Mouse (Mus musculus): Measurements from ENCODE around the gene Spata31d1d.
"Not testable (repeated sequence)": the region's sequence is repeated elsewhere in the genome, so short reads cannot be mapped to it uniquely, and the experiment has no call there.

Gene Spata31d1d

DNA sequence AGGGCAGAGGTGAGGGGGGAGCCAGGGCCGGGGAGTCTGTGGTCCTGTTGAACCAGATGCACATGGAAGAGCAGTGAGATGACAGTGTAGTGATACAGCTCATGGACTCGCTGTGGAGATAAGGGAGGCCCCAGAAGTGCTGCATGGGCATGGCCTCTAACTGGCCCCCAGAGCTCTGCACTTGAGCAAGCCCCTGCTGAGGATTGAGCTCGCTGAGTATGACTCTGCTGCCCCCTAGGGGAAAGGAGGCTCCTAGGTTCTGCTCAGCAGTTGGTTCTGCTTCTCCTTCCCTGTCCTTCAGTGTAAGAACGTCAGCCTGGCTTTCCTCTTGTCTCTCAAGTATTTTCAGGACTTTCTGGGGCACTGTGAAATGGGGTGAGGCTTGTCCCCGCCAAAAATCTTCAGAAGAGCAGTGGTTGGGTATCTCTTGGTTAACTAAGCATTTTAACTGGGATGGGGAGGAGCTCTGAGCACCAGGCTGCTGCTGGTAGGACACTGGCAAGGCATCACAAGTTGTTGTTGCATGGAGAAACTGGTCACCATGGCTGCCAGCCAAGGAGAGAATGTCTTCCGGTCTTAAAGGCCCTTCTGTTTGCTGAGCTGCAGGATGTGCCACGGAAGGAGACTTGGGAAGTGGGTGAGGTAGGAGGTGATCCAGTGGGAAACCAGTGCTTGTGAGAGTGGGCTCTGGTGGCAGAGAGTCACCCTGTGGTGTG is 3.0 kb downstream of the Spata31d1d start:
- peak; percentile 85 to 88 for DNase-seq

DNA sequence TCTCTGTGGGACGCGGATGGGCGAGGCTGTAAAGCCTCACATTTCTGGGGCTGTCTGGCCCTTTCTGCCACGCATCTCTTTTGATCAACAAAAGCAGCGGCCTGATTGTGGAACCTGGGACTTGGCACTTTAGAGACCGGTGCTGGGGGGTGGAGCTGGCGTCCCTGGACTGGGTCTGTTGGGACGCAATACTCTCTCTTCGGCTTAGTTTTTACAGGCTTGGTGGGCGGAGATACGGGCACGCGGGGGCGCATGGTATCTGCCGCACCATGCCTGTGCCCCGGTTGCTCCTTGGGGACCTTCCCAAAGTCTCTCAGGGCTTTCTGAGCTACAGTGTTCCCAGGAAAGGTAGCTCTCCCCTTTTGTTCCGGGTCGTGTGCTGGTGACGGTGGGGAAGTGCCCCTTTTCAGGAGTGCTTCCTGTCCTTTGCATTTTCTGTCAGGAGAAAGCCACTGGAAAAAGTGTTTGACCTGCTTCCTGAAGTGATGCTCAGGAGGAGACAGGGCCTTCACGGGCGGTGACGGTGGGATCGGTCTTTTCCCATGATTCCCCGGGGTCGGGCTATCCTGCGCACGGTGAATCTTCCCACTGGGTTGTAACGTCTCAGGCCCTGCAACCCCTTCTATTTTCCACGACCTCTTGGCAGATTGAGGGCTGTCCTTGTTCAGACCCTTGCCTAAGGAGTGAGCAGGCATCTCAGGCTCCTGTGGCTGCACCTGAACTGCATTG is 5.2 kb downstream of the Spata31d1d start:
- no peak for DNase-seq

DNA sequence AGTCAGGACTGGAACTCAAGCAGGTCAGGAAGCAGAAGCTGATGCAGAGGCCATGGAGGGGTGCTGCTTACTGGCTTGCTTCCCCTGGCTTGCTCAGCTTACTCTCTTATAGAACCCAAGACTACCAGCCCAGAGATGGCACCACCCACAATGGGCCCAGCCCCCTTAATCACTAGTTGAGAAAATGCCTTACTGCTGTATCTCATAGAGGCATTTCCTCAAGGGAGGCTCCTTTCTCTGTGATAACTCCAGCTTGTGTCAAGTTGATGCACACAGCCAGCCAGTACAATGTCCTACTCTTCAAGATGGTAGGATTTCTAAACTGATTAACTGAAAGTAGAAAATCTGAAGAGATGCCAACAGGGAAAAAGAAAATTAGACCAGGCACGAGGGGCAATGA is 9.5 kb downstream of the Spata31d1d start:
- DNase-seq = not testable (repeated sequence)

DNA sequence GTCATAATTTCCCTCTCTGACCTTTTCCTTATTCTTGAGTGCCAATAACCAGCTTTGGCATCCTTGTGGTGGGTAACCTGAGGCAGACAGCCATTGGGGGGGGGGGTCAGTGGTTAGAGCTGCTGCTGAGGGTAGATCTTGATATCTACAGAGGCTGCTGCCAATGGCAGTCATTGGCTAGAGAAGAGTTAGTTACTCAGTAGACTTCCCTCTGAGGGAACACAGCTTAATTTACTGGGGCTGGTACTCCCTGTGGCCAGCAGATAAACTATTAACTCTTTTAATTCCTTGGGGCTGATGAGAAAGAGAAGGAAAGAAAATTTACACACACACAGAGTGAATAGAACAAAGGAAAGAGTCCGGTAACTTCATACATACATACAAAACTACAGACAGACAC is 12.1 kb downstream of the Spata31d1d start:
- DNase-seq = no peak

DNA sequence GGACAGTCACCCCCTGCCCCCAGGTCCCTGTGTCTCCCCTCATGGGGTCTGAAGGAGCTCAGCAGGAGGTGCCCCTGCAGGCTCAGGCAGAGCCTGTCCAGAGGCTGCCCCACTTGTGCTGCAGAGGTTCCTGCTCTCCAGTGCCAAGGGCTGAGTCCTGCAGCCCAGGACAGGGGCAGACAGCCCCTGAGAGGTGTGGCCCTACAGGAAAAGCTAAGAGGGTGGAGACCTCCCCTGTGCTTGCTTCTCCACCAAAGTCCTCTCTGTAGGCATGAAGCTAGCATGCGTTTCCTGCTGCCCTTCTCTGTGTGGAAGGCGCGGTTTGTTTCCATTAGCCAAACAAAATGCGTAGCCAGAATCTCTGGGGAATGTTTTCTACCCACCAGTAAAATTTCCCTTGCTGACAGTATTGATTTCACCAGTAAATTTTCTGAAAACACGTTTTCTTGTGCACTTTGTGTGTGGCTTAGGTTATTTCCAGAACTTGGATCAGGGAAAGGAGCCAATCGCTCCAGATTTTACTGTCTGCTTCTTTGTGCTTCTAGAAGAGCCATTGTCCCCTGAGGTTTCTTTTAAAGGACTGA is 12.6 kb downstream of the Spata31d1d start:
- DNase-seq = peak; percentile 37 to 74

DNA sequence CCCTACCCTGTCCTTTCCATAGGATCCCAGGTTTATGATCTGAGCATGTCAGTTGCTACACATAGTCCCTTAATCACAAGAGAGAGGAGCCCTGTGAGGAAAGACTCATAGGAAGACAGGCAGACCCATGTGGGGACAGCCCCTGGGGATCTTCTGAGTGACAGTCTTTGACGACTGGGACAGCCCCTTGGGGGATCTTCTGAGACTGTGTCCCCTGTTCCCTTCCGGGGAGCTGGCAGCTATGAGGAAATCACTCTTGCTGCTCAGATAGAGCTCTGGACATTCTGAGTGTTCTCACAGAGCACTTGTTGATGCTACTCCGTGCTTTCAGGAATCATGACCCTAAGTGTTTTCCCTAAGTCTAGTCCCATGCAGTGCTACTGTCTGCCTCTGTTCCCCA is 17.8 kb downstream of the Spata31d1d start:
- DNase-seq = no peak

DNA sequence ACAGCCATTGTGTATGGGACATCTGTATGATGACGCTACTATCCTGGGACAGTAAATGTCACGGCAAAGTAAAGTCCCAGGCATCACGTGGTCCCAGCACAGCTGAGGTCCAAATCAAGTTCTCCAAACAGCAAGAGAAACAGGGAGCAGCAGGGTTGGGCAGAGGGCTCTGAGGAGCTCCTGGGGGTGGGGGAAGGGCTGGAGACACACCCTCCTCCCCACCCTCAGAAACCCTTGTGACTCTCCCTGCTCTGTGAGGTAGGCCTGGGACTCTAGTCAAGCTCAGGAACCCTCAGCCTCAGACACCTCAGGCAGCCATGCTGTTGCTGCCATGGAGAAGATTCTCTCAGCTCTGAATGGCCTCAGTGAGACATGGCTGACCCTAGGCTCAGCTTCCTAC is 19.6 kb downstream of the Spata31d1d start, which contains the start of gene Spata31d1b:
Spata31d1b (plus strand) TSS at position 301 of the 400 bp plus-strand sequence.
- not testable (repeated sequence) for DNase-seq

DNA sequence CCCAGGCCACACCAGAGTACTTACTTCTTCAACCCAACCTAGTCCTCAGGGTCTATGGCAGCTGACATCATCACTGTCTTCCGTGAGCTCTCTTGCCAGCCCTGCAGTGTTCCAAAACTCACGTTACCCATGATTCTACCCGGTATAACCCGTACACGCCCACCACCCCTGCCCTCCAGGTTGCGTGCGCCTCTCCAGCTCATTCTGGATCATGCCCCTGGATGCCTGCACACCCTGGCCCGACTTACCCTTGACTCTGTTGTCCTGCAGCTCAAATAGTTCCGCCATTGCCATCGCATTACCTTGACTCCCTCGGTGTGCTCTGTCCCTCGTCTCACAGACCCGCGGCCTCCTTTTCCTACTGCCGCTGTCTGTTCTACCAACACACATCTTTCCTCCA is 21.3 kb downstream of the Spata31d1d start, which contains the start of gene Spata31d1a:
Spata31d1a (minus strand) TSS at position 101 of the 400 bp plus-strand sequence.
- no peak for DNase-seq

DNA sequence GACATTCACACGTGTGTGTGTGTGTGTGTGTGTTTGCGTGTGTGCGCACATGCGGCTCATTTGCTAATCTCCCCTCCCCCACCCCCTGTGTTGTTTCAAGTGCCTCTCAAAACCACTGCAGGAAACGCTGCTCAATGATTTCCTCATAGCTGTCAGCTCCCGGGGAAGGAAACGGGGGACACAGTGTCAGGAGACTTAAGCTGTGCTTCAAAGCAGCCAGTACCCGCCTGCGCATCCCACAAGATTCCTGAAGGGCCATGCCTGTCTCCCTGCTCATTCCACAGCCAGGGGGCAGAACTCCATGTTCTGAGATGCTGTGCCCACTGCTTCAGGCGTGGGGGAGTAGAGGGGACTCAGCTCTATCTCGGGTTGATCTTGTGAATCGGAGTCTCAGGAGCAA is 27.0 kb downstream of the Spata31d1d start:
- DNase-seq = peak; percentile 53 to 64

DNA sequence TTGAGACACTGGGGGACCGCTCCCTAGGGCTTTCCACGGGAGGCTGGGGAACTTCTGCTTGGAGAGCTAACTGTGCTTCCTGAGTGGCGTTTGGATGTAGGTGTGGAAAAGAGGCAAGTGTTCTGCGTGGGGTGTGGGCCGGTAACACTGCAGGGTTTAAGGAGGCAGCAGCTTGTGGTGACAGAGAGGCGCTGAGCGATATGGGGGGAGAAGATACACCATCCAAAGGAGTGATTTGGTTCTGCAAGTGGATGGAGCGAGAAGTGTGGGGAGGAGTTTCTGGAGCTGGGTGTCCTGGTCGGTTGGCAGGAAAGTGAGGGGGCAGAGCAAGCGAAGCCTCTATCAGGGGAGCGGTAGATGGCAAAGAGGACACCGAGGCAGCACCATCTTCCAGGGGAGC is 28.0 kb downstream of the Spata31d1d start:
- no peak for DNase-seq

DNA sequence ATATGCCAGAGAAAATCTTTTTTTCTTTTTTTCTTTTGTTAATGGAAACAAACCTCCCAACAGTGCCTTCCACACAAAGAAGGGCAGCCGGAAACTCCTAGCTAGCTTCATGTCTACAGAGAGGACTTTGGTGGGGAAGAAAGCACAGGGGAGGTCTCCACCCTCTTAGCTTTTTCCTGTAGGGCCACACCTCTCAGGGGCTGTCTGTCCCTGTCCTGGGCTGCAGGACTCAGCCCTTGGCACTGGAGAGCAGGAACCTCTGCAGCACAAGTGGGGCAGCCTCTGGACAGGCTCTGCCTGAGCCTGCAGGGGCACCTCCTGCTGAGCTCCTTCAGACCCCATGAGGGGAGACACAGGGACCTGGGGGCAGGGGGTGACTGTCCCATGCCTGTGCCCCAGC is 31.4 kb downstream of the Spata31d1d start:
- not testable (repeated sequence) for DNase-seq

DNA sequence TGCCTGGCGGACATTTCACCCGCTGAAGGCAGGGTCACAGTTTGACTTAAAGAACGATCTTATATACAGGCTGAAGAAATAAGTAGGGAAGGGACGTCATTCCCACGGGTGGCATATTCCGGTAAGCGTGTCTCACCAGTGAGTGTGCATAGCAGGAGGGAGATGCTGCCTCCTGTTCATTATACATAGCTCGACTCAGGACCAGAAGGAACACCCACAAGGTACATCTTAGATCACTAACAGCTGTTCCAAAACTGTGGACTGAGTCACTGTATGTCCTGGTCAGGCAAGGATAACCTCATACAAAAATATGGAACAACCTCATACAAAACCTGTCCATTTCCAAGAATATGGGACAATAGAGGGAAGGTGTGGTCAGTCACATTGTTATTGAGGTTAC is 32.4 kb downstream of the Spata31d1d start:
- no peak for DNase-seq

DNA sequence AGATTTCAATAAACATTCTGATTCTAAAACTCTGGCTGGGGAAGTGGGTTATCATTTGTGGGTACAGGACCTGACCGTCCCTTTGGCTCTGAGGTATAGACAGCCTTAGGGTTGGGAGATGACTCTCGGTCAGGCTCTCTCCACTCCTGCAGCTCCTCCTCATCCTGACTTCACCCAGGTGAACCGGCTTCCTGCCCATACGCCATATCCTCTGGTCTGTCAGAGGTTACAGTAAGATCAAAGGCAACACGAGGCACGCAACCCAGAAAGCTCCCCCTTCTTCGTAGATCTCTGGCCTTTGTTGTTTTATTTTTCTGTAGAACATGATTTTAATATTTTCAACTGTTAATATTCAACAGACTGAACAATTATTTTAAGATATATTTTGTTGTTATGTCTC is 35.8 kb downstream of the Spata31d1d start:
- no peak for DNase-seq

DNA sequence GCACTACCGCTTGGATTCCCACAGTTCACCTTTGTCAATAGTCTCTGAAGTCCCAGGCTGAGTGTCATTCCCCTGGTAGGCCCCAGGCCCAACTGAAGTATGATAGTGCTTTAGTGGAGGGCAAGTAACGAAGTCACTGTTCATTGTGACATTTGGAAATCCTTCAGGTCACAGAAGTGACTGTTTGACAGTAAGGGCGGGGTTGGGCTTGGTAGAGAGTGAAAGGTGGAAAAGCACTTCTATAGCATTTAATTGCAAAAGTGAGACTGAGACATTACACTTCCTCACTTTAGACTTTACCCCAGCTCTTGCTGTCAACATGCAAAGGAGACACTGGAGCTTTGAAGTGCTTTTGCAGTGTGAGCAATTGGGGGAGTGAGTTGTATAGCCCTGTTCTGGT is 37.5 kb downstream of the Spata31d1d start, which contains the start of gene 4921517D22Rik:
4921517D22Rik (minus strand) TSS at position 101 of the 400 bp plus-strand sequence.
- DNase-seq = no peak

DNA sequence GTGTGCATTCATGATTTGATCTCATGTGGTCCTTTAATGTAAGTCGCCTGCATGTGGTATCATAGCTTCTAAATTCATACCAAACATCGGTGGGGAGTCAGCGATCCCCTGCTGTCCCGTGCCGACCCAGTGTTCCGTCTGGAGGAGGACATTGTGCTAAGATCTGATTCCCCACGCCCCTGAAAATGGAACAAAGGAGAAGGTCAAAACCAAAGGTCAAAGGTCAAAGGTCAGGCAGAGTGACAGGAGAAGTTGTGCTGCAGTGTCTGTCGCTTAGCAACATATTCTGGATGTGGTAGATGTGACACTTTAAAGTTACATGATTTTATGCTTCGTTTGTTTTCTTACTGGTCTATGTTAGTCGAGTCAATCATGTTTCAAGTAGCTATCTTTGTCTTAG is 40.1 kb downstream of the Spata31d1d start:
- no peak for DNase-seq

DNA sequence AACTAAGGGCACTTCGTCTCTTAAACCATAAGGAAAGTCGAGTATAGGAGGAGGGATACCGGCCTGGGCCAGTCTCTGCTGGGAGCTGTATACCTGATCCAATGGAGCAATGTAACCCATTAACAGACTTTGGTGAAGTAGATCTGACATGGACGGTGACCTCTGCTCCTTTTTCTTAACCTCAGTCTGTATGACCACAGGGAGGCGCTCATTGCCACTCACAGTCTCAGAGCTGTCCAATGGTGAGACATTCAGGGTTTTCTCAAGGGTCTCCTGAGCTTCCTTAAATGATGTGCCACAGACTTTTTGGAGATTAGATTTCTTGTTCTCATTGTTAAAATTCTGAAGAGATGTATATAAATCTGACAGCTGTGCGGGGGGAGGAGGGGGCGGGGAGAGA is 41.0 kb downstream of the Spata31d1d start:
- no peak for DNase-seq

DNA sequence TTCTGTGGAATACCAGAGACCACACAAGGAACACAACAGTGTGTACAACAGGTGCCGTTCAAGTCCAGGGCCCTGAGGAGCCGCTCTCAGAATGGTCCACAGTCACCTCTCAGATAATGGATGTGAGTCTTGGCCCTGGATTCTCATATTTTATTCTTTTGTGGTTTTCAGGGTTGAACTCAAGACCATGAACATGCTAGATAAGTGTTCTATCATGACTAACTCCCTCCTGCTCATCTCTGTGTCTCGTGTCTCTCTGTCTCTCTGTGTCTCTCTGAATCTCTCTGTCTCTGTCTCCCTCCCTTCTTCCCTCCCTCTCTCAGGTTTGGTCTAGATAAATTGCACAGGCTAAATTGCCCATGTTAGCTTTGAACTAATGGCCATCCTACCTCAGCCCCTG is 41.7 kb downstream of the Spata31d1d start:
- DNase-seq = no peak

DNA sequence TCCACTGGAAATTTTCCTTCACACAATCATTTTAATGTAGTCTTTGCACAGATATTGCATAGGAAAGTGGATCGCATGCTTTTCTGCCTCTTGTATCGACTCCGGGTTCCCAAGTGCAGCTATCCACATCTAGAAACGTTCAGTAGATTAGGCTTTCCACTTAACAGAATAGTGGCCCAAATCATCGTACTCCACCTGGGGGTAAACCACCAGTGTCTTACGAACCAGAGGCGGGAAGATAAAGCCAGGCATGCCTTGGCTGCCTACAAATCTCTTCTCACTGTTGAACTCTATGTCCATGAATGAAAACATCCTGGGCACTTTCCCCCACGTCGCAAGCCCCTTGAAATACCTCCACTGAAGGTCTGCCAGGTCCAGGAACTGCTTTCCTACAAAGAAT is 42.2 kb downstream of the Spata31d1d start:
- no peak for DNase-seq

DNA sequence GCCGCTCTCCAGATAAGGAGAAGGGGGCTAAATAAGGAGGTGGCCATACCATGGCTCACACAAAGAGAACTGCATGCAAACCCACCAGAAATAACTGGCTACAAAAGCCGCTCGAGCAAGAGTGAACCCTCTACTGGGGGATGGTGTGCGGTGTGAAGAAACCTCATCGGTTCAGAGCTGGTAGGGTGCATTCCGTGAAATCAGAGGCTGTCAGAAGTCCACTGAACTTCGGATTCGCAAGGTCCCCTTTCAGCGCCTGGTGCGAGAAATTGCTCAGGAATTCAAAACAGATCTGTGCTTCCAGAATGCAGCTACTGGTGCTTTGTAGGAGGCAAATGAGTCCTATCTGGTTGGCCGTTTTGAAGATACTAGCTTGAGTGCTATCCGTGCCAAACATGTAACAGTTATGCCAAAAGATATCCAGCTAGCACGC is 43.2 kb downstream of the Spata31d1d start:
- peak; percentile 26 to 40 for DNase-seq

DNA sequence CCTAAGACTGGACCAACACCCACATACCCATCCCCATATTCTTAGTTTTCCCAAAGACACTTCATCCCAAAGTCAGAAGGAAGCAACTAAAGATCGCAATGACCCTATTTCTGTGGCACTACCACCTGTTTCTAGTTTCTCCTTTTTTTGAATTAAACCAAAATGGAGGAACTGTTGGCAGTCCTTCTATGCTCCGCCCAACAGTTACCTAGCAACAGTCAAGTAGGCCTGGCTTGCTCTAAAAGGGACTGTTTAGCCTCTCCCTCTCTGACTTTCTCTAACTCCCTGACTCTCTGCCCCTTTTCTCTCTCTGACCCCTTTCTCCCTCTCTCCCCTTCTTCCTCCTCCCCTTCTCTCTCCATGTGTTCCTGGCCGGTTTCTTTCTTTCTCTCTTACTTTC is 46.3 kb downstream of the Spata31d1d start:
- DNase-seq = no peak

DNA sequence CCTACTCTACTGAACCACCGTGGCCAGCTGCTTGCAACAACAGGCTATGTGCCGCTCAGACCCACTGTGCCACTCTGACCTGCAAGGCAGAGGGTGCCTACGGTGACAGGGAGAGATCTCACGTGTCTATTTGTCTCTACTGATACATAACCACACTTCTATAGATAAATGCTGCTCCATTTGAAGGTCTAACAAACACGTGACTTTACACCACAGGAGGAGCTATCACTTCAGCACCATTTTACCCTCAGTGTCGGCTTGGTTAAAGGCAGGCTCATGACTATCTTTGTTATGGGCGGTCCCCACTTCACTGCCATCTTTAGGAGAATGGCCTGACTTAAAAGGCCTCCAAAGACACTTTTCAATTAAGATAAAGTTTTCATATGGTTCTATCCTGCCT is 48.9 kb downstream of the Spata31d1d start:
- no peak for DNase-seq

DNA sequence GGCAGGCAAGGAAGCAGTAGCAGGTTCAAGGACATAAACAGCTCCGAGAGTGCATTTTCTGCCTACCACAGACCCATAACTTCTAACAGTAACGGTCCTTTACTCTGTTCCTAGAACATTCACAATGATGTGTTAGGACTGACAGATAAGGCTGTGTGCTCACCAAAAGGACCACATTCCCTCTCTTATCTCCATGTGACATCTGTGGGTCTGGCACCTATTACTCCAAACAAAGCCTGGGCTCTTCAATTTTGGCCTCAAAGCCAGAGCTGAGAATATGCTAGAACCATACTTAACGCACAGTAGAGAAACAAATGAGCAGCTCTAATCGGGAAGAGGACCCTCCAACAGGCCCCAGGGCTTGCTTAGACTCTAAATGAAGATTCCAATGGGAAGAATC is 51.6 kb downstream of the Spata31d1d start:
- DNase-seq = no peak

DNA sequence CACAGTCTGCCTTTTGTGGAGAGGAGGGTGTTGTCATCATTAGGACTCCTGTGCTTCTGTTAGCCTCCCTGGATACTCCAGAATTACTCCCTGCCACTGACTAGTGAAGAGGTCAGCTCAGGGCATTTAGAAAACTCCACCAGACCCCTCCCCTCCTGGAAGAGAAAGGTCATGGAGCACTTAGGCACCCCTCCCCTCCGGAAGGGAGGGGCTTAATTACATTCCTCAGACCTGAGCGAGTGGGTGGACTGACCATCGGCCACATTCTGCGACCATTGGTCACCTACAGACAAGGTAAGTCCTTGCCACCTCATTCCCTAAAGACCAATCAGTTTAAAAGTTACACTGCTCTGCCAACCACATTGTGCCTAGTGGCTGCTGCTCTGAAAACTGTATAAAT is 52.2 kb downstream of the Spata31d1d start:
- no peak for DNase-seq

Data from lung, postnatal 4 days (tissue).